Mouse (Mus musculus) CD8-positive naive resting alpha-beta T cell, adult 2 months (primary cell): ENCODE data around the gene Ppp1r15a.
A peak's percentile ranks its signal among the peaks of the same experiment; 100 is the strongest.
"Not testable (repeated sequence)": the region's sequence is repeated elsewhere in the genome, so short reads cannot be mapped to it uniquely, and the experiment has no call there.

Experiments used
- DNase-seq, 2 experiments: peaks; one replicate each; pipeline ENCODE4 v3.0.0; 2022; ENCODE audit warnings: low read depth in 2 of 2, low spot score in 2 of 2

The Ppp1r15a gene

GRCm38 (mm10) chr7:45486761-45487415 lies 39.2 kb downstream of the Ppp1r15a start, which contains the start of gene Gm45808:
Gene Gm45808 (minus strand): TSS chr7:45486811.
- DNase-seq: no peak

- DNase-seq: no peak
Measured at GRCm38 (mm10) chr7:45486158-45486557, 39.9 kb downstream of the Ppp1r15a start.

GRCm38 (mm10) chr7:45484985-45485384 lies 41.1 kb downstream of the Ppp1r15a start:
- DNase-seq: not testable (repeated sequence)

- DNase-seq: no peak
Measured at GRCm38 (mm10) chr7:45482166-45482565, 43.9 kb downstream of the Ppp1r15a start.

- peak in 1 of 2 experiments; percentile 49 for DNase-seq
Measured at GRCm38 (mm10) chr7:45481374-45481927, 44.6 kb downstream of the Ppp1r15a start, which contains the start of gene Tulp2. Gene Tulp2 (plus strand): TSS chr7:45481877.

GRCm38 (mm10) chr7:45480310-45480709 lies 45.8 kb downstream of the Ppp1r15a start:
- DNase-seq: not testable (repeated sequence)

GRCm38 (mm10) chr7:45478774-45479173 lies 47.3 kb downstream of the Ppp1r15a start:
- no peak for DNase-seq

- peak; percentile 42 to 64 for DNase-seq
Measured at GRCm38 (mm10) chr7:45477003-45477402, 49.1 kb downstream of the Ppp1r15a start.

- DNase-seq: no peak
Measured at GRCm38 (mm10) chr7:45476453-45476852, 49.6 kb downstream of the Ppp1r15a start.

- no peak for DNase-seq
Measured at GRCm38 (mm10) chr7:45475291-45475969, 50.6 kb downstream of the Ppp1r15a start.
